Mouse (Mus musculus) cerebellum, adult 11 months (tissue): Measurements from ENCODE around the gene Gm10160.

ENCODE experiments used
- DNase-seq: peaks from one replicate; pipeline ENCODE4 v3.0.0; 2022

Gene Gm10160

GRCm38 (mm10) chr7:81825381-81825780, 30.2 kb downstream of the Gm10160 start:
- no peak for DNase-seq

GRCm38 (mm10) chr7:81824906-81825305, 30.7 kb downstream of the Gm10160 start:
- no peak for DNase-seq

GRCm38 (mm10) chr7:81806067-81806466, 49.5 kb downstream of the Gm10160 start:
- DNase-seq, result no peak
